Mouse (Mus musculus): ENCODE measurements at regions not wholly inside any gene's neighbourhood (a gene's known extent, or its start where the extent isn't known, plus 50 kb on each side); places are given as distances from the start of the nearest gene placed in this dataset.

DNA sequence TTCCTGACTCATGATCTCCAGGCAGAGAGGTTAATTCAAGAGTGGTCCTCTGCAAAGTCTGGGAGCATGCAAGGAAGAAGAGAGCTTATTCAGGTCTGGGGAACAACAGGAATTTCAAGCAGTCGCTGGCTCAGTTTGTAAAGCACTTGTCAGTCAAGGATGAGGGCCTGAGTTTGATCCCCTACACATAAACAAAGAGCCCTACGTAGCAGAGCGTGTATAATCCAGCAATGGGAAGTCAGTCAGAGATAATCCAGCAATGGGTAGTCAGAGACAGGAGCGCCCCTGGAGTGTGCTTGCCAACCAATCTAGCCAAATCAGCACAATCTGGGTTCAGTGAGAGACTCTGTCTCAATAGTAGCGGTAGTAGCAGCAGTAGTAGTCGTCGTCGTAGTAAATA, 61.3 kb upstream of the Clint1 start:
- DNase-seq (ENCODE audit: low read depth) = no peak

DNA sequence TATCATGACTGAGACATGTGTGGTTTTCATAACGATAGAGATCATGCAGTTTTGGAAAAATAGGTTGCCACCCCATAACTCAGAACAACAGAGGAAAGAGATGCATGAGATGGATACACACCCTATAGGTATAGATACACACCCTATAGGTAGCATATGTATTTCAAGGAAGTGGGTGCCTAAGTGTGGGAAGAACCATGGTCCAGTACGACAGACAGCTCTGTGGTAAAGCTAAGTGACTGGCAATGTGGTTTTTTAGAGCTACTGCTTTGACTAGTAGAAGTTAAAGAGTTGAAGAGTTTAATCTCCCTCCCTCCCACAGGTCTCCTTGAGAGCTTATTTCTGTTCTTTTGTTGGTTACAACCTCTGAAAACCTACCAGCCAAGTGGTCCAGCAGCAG, 60.2 kb upstream of the Clint1 start:
- no peak for DNase-seq (ENCODE audit: low read depth)

DNA sequence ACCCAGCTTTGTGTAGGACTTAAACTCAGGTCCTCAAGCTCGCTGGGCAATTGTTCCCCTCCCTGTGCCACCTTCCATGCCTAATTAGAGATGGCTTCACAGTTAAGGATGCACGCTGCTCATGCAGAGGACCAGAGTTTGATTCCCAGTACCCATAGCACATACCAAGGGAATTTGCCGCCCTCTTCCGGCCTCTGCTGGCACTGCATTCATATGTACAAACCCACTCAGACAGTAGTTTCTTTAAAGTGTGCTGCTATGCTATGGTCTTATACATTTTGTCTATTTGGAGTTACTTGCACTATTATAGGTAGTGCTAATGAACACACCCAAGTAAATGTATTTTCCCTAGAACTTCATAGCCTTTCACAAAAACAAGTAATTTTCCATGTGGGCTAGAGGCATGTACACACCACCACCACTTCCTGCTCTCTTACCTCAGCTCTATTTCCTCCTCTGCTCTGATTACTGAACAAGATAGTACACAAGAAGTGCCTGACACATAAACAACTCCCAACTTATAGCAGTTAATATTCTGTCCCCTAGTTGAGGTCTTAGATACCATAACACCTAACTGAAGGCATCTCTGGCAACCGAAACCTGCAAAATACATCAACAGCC, 57.4 kb upstream of the Clint1 start:
- no peak for DNase-seq (ENCODE audit: low read depth)

DNA sequence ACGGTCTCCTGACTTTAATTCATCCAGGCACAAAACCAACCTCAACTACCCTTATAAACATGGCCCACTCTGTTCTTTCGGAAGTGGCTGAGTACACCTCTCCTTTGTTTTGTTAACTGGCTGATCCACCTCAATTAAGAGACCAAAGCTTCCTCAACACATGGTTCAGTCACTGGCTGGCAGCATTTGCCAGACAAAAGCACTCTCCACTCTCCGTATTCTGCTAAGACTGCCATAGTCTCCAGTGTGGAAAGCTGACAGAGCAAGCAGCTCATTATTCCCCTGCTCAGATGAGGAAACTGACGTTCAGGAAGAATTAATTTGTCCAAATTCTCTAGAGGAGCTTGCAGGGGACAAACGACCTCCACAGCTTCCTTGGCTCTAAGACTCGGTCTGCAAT, 56.5 kb upstream of the Clint1 start:
- DNase-seq (ENCODE audit: low read depth) = no peak

DNA sequence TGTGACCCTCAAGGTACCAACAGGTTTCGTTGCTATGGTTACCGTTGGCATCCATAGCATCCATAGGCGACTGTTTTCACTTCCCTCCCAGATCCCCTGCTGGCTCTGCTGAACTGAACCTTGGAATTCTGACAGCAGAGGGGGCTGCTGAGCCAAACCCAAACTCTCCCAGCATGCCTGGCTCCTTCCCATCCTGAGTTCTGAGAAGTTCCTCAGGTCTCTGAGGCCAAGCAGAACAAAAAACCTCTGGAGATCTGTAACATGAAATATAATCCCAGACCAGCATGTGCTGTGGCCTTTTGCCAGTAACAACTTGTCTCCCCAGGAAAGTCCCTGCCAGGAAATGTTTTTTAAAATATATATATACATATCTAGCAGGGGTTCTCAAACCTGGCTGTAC, 56.1 kb upstream of the Clint1 start:
- peak; percentile 60 for DNase-seq (ENCODE audit: low read depth)

DNA sequence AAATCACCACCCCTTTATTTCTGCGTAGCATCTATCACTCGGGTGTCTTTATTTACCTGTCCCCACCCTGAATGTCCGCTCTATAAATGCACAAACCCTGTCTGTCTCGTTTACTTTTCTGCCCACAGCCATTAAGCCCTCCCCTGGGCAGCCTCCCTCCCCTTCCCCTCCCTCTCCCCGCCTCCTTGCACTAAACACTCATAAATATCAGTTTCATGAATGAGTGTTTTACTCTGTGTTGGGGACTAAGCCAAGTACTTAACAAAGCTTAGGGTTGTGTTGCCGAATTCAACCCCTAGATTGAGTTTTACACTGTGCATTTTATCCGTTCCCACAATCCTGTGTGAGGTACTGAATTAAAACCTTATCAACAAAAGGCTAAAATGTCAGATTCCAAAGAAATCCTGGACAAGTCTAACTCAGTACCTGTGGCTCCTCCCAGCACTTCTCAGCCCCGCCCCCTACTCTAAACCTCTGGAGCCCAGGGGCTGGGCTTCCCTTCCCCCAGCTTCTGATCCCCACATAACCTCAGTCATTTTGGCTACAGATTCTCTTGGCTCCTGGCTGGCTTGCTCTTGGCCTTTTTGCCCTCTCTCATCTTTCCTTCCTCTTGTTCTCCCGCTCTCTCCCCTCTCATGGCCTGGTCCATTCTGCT, 52.0 kb upstream of the Clint1 start:
- DNase-seq (ENCODE audit: low read depth) = no peak
